Mouse (Mus musculus) gastrocnemius, adult 18-20 months (tissue): ENCODE measurements around the gene Olfr1324. TPM values are rescaled to one million over a fixed set of nuclear protein-coding genes. Genes with fewer than 3 reads are reported as not detected.
"Not testable (repeated sequence)": the region's sequence is repeated elsewhere in the genome, so short reads cannot be mapped to it uniquely, and the experiment has no call there.

ENCODE experiments used
- DNase-seq: peaks from one replicate; pipeline ENCODE4 v3.0.0; 2021; ENCODE audit warnings: low spot score
- long read RNA-seq, 2 experiments: library from polyadenylated mRNA; stranded (forward); transcript quantifications; one replicate each; pipeline ENCODE4 v2.0.0; 2021
- total RNA-seq, 2 experiments: library from RNA; stranded (reverse); gene quantifications; 2 replicates each; pipeline ENCODE4 v1.2.3; 2021

Gene Olfr1324
- total RNA-seq, result not detected
- long read RNA-seq, experiment 1, result 0 reads
- long read RNA-seq, experiment 2, result 0 reads

DNA sequence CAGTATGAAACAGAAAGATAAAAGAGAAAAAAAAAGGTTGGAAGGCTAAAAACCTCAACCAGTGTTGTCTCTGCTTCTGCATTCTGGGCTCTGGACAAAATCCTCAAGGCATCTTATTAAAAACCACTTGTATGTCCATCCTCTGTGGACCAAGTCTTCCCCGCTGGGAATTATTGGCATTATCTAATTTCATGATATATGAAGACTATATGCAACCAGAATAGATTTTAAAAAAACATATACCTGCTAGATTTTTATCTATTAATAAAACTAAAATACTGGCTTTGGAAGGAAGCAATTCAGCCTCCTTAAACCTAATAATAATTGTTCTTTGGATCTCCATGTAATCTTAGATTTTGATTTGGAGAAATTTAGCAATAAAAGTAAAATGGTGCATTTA is at the start of gene Olfr1324:
Olfr1324 (minus strand) TSS at position 101 of the 400 bp plus-strand sequence.
- no peak for DNase-seq

DNA sequence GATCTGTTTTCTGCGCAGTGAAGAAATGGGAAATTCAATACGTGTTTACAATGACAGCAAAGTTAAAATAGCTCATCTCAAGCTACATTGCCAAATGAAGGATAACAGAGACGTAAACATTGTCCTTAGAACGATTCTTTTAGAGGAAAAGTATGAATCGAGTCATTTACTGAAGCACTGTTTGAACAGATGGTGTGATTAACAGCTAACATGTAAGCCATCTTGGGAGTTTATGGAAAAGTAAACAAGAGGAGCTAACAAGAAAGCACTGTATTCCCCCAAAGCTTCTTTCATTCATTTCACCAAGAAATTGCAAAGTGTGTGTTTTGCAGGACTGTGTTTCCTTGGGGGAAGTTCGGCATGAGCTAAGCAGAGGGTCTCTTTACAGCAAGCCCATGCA is 42.0 kb upstream of the Olfr1324 start:
- not testable (repeated sequence) for DNase-seq

DNA sequence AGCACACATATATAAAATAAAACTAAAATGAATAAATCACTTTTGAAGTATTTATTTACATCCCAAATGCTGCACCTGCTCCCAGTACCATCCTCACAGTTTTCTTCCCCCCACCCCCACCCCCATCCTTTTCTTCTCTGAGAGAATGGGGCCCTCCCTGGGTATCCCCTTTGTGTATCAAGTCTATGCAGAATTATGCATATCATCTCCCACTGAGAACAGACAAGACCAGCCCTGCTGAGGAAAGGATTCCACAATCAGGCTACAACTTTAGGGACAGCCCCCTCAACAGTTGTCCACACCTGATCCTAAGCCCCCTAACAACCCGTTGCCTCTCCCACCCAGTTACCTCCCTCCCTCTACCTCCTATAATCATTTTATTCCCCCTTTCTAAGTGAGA is 27.8 kb upstream of the Olfr1324 start:
- DNase-seq, result no peak

DNA sequence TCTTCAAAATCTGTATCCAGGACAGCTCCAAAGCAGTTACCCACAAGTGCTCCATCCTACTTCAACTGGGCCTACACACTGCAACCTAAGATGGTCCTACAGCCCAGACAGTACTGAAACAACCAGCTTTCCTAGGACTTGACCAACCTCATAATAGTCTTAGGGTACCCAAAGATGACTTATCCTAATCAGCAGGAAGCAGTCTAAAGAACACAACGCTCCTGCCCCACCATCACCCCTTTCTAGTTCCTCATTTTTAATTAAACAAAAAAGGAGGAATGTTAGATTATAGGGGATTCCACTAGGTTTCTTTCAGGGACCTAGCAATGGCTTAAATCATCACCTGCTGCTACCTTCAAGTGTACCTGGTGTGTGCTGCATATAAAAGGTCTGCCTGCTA is 15.1 kb upstream of the Olfr1324 start:
- DNase-seq, result no peak

DNA sequence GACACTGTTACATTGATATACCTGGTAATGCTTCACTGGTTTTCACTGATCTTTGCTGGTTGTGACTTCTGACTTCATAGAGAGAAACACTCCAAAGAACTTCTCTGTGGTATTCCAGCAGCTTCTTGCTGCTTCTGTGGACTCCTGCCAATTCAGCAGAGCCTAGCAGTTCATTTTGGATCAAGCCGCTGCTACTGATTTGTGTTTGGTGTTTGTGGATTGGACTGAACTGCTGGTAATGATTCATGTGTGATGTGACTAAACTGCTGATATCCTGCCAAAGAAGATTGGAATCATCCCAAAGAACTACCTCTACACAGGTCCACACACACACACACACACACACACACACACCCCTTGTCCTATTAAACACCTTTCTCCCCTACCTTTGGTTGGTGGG is 14.4 kb upstream of the Olfr1324 start:
- DNase-seq, result no peak

DNA sequence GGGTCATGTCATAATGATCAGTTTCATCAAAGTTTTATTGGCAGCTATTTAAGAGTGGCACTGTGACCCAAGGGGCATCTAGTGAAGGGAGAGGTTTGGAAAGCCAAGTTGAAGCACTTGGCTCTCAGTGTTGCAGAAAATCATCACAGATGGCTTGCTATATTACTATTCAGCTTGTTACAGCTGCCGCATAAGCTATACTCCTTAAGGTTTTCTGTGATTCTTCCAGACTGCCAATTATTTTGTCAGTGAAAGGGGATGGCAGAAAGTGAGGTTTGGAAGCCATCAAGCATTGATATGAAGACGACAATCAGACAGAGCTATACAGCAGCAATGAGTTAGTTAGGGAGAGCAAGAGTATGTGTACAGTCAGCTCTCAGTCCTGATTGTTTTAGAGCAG is 4.2 kb upstream of the Olfr1324 start:
- DNase-seq, result no peak

DNA sequence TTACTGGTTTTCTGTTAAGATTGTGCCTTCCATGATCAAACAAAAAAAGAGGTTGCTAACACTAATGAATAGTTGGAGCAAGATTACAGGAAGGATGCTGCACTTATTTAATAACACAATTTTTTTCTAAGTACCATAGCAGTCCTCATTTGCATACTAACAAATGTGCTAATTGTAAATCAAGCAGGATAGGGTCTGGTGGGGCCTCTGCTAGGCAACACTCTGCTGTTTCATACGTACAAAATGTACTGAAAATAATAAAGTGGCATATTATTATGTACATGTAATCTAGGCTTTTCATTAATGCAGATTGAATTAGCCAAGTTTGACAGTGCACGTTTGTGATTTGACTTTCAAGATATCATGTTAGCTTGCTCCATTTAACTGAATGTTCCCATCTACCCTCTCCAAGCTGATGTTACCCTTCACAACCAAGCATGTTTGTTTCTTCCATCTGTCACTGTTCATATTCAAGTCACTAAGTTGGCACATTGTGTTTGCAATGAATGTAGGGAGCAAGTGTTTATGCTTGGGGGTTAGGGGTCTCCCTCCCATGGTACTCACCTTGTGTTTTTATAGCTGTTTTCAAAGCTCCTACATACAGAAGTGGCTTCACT is 478 bp downstream of the Olfr1324 start:
- DNase-seq, result no peak

DNA sequence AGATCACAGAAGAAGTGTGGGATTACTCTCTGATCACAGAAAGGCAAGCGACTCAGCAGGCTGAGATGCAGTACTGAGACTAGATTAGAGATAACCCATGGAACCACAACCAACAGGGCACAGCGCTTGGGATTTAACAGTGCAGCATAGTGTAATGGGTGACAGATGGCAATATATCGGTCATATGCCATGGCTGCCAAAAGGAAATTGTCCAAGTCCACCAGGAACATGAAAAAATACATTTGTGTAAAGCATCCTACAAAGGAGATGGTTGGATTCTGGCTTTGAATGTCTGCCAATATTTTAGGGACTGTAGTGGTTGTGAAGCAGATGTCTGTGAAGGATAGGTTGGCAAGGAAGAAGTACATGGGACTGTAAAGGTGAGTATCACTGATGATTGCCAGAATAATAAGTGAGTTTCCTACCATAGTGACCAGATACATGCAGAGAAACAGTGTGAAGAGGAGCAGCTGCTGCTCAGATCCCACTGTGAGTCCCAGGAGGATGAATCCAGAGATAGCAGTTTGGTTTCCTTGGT is 2.3 kb downstream of the Olfr1324 start:
- DNase-seq, result no peak

DNA sequence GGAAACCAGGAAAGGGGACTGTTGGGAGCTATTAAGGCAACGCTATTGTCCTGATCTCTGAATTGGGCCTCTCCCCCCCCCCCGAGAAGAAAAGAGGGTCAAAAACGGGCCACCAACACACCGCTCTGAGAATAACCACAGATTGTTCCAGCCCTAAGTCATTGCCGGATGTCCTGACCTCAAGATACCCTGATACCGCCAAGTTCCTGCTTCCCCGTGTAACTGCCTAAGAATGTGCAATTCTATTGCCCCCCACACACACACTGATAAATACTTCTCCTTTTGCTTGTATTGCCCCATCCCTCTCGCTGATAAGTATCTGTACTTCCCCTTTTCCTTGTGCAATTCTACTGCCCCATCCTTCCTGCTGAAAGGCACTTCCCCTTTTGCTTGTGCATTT is 17.9 kb downstream of the Olfr1324 start:
- DNase-seq, result not testable (repeated sequence)

DNA sequence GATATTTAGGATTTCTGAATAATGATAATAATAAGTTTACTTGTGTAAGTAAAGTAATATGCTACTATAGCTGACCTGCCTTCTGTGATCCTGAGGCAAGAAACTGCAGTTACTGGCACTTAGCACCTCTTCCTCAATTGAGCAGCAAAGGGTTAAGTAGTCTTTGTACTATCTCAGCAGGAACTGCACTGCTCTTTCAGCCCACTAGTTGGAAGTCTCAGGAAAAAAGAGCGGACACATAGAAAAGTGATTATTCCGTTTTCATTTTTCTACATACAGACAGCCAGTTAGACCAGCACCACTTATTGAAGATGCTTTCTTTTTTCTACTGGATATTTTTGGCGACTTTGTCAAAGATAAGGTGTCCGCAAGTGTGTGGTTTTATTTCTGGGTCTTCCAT is 37.7 kb downstream of the Olfr1324 start:
- not testable (repeated sequence) for DNase-seq

DNA sequence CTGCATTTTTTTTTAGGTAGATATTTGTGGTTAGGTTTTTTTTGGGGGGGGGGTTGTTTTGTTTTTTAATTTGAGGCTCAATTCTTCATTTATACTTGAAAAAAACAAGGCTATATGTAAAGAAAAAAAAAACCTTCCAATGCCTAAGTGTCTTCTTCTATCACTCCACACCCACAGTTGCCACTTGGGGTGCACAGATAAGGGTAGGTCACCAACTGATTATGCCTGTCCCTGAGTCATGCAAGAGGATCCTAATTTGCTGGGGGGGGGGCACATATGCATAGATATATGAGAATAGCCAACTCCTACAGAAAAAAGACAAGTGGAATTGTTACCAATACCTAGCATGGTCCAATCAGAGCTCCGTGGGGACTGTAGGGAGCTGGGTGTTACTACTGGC is 53.3 kb downstream of the Olfr1324 start:
- DNase-seq, result no peak
